Mouse (Mus musculus) layer of hippocampus, adult 11-12 months (tissue): ENCODE data around the gene Syde1.

Source experiments
- DNase-seq: peaks from one replicate; pipeline ENCODE4 v3.0.0; 2022; ENCODE audit warnings: low spot score

Gene Syde1

DNA sequence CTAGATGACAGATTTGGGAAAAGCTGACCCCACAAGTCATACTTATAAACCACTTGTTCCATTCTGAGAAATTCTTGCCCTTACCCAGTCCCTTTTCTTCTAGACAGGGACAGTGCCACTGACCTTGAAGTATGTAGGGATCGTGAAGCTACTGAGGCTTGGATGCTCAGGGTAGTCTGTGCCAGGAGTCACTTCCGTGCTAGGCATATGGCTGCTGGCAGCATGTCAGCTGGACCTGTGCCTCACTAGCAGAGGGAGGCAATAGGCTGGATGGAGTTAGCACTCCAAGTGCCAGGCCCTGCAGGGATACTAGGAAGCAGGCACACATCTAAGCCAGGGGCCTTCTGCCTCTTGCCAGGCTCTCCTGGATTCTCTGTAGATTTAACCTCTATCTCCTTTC lies 16.1 kb downstream of the Syde1 start:
- DNase-seq: peak; percentile 61

GRCm38 (mm10) chr10:78575105-78575632 lies 16.6 kb downstream of the Syde1 start:
- DNase-seq: no peak

- DNase-seq: peak; percentile 95
These were observed 17.3 kb downstream of the Syde1 start, which contains the start of gene Ilvbl for GRCm38 (mm10) chr10:78574250-78575104. Gene Ilvbl (plus strand): TSS chr10:78574346.

DNA sequence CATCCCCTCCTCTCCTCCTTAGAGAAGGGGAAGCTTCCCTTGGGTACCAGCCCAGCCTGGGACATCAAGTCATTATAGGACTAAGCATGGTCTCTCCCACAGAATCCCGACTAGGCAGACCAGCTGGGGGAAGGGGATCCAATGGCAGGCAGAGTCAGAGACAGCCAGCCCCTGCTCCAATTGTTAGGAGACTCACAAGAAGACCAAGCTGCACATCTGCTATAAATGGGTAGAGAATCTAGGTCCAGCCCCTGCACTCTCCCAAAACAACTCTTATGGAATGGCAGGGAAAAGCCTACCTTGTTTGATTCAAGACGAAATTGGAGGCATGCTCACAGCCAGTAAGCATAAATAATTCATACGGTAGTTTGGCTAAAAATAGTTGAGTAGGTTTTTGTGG lies 18.5 kb downstream of the Syde1 start:
- DNase-seq: no peak

DNA sequence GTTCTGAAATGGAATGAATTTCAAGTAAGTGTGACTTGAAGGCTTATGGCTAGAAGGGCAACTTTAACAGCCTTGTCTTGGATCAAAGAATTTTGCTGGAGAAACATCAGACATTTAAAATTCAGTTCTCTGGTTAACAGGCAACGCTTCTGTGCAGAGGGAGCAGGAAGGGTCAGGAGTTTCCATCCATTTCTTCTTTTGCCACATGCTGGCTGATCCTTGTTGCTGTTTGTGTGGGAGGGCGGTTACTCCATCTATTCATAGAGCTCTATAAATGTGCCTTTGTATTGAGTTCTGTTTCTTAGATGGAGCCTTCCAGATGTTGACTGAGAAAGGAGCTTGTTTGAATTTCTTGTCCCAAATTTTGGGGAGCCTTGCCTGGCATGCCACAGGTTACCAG lies 20.9 kb downstream of the Syde1 start:
- no peak for DNase-seq

- DNase-seq: no peak
These were observed 21.3 kb downstream of the Syde1 start for GRCm38 (mm10) chr10:78570416-78570815.

DNA sequence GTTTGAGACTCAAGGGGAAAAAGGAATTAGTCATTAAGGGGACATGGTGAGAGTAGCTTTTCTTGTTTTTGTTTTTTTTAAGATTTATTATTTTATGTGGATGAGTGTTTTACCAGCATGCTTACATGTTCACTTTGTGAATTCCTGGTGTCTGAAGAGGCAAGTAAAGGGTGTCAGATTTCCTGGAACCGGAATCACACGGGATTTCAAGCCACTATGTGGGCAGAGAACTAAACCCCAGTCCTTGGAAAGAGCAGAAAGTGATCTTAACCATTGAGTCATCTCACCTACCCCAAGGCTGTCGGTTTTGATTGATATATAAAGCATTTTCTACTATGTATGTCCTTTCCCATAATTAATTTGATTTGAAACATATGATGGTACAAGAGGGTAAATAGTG lies 22.1 kb downstream of the Syde1 start:
- DNase-seq: no peak

GRCm38 (mm10) chr10:78569191-78569590 lies 22.6 kb downstream of the Syde1 start:
- no peak for DNase-seq

- DNase-seq: no peak
These were observed 26.7 kb downstream of the Syde1 start for GRCm38 (mm10) chr10:78565070-78565469.

DNA sequence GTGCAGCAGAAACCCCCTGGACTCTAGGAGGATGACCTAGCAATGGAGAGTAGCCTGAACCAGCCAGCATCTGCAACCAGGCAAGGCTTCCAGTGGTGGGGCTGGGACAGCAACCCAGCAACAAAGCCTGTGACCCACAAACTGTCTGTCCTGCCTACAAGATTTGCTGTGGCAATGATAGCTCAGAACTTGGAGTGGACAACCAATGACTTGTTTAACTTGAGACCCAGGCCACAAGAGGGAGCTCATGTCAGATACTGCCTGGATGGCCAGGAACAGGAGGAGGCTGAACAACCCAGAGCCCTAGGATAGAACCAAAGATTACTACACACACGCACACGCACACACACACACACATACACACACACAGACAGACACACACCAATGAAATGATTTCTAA lies 50.8 kb downstream of the Syde1 start:
- DNase-seq: peak; percentile 29
